Mouse (Mus musculus) brain, adult 2 months (tissue): ENCODE measurements around the gene Ephx1.
"Not testable (repeated sequence)": the region's sequence is repeated elsewhere in the genome, so short reads cannot be mapped to it uniquely, and the experiment has no call there.

Experiments used
- DNase-seq: peaks from one replicate; pipeline ENCODE4 v3.0.0; 2011; ENCODE audit warnings: low read depth, low spot score

Gene Ephx1

GRCm38 (mm10) chr1:181020756-181021487 is at the start of gene Ephx1:
Gene Ephx1 (minus strand): TSS chr1:181020904.
- no peak for DNase-seq

- DNase-seq, result peak; percentile 36
These were observed 49.0 kb upstream of the Ephx1 start for GRCm38 (mm10) chr1:181069671-181070070.

- no peak for DNase-seq
These were observed 47.6 kb upstream of the Ephx1 start for GRCm38 (mm10) chr1:181068344-181068743.

- DNase-seq, result peak; percentile 26
These were observed 43.9 kb upstream of the Ephx1 start for GRCm38 (mm10) chr1:181064648-181065047.

- peak; percentile 68 for DNase-seq
These were observed 43.3 kb upstream of the Ephx1 start for GRCm38 (mm10) chr1:181063991-181064390.

- DNase-seq, result no peak
These were observed 41.2 kb upstream of the Ephx1 start for GRCm38 (mm10) chr1:181061784-181062485.

- no peak for DNase-seq
These were observed 32.2 kb upstream of the Ephx1 start for GRCm38 (mm10) chr1:181052898-181053297.

- no peak for DNase-seq
These were observed 30.2 kb upstream of the Ephx1 start, which contains the start of gene 9130409I23Rik for GRCm38 (mm10) chr1:181050937-181051336. Gene 9130409I23Rik (plus strand): TSS chr1:181051237.

- DNase-seq, result peak; percentile 22
These were observed 28.7 kb upstream of the Ephx1 start for GRCm38 (mm10) chr1:181049328-181049842.

- DNase-seq, result no peak
These were observed 26.8 kb upstream of the Ephx1 start for GRCm38 (mm10) chr1:181047520-181047919.

- DNase-seq, result peak; percentile 69
These were observed 18.9 kb upstream of the Ephx1 start for GRCm38 (mm10) chr1:181039652-181040051.

GRCm38 (mm10) chr1:181037623-181038022 is 16.9 kb upstream of the Ephx1 start:
- DNase-seq, result no peak

GRCm38 (mm10) chr1:181035015-181035778 is 14.5 kb upstream of the Ephx1 start:
- DNase-seq, result not testable (repeated sequence)

- DNase-seq, result peak; percentile 79
These were observed 1.6 kb upstream of the Ephx1 start for GRCm38 (mm10) chr1:181022265-181022664.

- no peak for DNase-seq
These were observed 773 bp upstream of the Ephx1 start for GRCm38 (mm10) chr1:181021488-181021865.

- DNase-seq, result no peak
These were observed 2.7 kb downstream of the Ephx1 start for GRCm38 (mm10) chr1:181017890-181018420.

- DNase-seq, result peak; percentile 85
These were observed 3.4 kb downstream of the Ephx1 start for GRCm38 (mm10) chr1:181017212-181017711.

GRCm38 (mm10) chr1:181016532-181017131 is 4.1 kb downstream of the Ephx1 start:
- DNase-seq, result peak; percentile 93

GRCm38 (mm10) chr1:181016045-181016444 is 4.7 kb downstream of the Ephx1 start:
- DNase-seq, result no peak

- peak; percentile 36 for DNase-seq
These were observed 5.1 kb downstream of the Ephx1 start for GRCm38 (mm10) chr1:181015558-181015957.
